Mouse (Mus musculus) cerebellum, adult 11 months (tissue): ENCODE data around the gene Lpp.

Experiments
- DNase-seq: peaks from one replicate; pipeline ENCODE4 v3.0.0; 2022

Lpp gene

GRCm38 (mm10) chr16:24566277-24566676 is 173.0 kb downstream of the Lpp start:
- no peak for DNase-seq

DNA sequence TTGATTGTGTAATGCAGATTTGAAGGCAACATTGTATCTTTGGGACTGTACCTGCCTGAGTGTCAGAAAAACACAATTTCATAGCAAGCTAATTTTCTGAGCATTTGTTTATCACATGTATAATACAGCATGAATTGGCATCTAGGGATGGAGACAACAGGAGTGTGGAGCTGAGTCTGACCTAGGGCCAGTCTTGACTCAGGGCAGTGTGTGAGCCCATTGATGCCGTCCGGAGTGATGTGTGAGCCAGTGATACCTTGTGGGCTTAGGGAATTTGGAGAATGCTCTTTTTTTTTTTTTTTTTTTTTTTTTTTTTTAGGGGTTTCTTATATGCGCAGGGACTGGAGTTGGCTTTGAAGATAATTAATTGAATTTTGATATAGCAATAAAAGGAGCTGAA is 174.3 kb downstream of the Lpp start:
- no peak for DNase-seq

DNA sequence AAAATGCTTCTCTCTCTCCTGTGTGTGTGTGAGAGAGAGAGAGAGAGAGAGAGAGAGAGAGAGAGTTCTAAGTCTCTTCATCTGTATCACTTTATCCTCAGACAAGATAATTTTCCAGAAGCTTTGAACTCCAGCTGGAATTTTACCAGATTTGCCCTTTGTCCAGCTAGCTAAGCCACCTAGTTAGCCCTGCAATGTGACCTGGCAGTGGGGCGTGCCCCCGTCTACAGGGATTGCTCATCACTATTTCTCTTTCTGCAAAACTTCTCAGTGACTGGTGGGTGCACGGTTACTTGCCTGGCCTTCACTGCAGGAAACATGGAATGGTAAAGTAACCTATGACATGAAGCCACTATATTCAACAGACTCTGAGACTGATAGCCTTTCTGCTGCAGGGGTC is 174.8 kb downstream of the Lpp start:
- no peak for DNase-seq

GRCm38 (mm10) chr16:24569681-24570080 is 176.4 kb downstream of the Lpp start:
- no peak for DNase-seq

DNA sequence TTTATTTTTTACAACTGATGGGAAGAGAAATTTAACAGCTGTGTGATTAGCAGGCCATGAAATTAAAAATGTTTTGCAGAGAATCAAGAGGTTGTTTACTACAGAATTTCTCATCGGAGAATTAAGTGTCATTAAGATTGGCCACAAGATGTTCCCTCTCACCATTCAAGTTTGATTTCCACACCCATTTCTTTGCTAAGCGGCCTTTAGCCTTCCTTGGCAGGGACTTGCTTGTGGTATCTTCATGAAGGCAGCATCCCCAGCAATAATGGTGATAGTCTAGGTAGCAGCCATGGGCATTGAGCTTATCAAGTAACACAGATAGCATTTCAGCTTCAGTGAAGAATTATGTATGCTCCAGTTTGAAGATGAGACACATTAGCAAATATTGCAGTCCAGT is 183.7 kb downstream of the Lpp start:
- no peak for DNase-seq

GRCm38 (mm10) chr16:24577798-24578197 is 184.5 kb downstream of the Lpp start:
- DNase-seq = no peak

DNA sequence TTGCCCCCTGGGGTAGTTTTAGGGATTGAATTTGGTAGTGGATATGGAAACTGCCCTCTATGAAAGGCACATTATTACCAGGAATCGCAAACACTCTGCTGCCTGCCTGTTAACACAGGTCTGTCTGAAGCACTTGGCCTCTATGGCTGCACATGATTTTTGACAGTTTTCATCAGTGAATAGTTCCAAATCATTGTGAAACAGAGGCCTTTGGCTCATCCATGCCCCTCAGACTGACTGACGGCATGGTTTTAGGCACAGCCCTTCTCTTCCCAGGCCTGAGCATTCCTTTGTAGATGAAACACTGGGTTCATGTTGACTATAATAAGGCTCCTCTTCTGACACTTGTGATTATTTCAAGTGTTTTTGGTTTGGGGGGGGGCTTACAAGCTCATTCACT is 189.5 kb downstream of the Lpp start:
- no peak for DNase-seq

DNA sequence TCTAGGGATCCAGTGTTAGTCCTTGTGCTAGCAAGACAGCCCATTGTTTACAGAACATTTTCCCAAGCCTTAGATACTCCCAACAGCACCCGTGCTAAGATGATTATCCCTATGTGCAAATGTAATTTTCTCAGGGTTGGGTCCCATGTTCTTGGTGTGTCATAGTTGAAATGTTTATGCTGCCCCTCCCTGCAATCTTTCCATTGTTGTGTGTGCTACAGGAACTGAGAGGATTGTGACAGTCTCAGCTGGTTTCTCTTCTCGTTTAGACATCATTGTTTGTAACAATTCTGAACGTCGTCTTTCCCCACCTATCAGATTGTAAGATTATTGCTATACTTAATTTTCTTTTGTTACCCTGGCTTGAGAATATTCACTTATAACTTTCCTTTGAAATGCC is 200.2 kb downstream of the Lpp start:
- no peak for DNase-seq

GRCm38 (mm10) chr16:24594508-24594907 is 201.2 kb downstream of the Lpp start:
- DNase-seq = no peak

- DNase-seq = no peak
These were observed 202.2 kb downstream of the Lpp start for GRCm38 (mm10) chr16:24595493-24595892.

DNA sequence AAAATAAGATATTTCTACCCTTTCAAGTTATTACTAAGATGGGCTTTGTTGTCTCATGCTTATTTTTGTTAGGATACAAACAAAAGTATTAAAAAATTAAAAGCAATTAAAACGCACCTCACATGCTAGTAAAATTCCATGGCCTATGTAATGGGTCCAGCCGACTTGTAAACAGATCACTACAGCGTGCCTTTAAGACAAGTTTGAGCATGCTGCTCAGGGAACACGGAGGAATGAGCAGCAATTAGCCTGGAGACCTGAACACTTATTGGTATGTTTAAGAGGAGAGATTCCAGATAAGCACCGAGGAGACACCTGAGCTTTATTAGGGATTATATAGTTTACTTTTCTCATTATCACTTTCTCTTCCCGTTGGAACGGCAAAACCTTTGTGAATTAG is 205.3 kb downstream of the Lpp start:
- no peak for DNase-seq

DNA sequence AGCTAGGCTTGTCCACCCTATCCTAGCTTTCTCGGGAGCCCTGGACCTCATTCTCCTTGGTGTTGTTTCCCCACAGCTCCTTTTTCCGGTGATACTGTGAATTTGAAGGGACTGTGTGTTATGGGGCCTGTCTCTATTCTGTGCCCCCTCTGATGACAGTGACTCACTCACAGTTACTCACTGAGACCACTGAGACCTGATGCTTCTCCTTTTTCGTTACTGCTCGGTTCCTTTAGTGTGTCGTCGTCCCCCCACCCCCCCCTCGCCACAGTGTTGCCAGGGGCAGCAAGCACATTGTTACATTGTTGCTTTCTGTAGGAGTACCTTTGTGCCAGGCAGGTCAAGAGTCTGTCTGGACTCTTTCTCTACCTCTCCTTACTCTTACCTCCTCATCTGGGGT is 206.5 kb downstream of the Lpp start:
- DNase-seq = no peak

- DNase-seq = no peak
These were observed 207.1 kb downstream of the Lpp start for GRCm38 (mm10) chr16:24600260-24600948.

DNA sequence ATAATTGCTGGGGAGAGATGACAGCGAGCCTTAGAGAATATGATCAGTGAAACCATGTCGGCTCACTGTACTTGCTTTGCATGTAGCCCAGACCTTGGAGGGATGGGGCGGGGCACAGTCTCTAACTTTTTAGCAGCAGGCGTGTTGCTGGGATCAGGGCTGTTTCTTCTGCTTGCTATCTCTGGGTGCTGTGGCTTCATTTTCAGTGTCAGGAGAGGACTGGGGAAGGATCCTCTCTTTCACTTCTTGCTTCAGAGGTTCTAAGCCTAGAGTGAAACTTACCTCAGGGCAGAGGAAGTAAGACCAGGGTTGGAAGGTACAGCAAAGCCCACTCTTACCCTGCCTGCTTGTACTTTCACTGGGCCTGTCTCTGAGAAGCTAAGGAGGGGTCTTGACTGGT is 210.0 kb downstream of the Lpp start:
- no peak for DNase-seq

DNA sequence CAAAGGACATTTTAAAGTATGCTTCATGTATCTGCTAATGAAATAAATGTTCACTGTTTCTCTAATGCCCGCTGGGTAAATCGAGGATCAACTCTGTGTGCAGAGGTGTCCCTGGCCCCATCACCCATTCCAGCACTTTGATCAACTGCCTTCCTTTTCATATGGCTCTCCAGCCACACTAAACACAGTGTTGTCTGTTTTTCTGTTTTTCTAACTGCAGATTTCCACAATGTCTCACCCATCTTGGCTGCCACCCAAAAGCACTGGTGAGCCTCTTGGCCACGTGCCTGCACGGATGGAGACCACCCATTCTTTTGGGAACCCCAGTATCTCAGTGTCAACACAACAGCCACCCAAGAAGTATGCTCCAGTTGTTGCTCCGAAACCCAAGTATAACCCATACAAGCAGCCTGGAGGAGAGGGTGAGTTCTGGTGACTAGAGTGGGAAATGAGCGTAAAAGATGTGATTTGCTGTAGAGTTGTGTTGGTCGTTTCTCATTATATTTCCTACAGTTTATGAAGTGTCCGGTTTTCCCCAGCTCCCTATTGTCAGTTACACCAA is 214.7 kb downstream of the Lpp start:
- no peak for DNase-seq

- no peak for DNase-seq
These were observed 226.2 kb downstream of the Lpp start for GRCm38 (mm10) chr16:24619458-24619857.

GRCm38 (mm10) chr16:24620021-24620420 is 226.7 kb downstream of the Lpp start:
- DNase-seq = no peak

GRCm38 (mm10) chr16:24622226-24623194 is 229.2 kb downstream of the Lpp start:
- DNase-seq = no peak

DNA sequence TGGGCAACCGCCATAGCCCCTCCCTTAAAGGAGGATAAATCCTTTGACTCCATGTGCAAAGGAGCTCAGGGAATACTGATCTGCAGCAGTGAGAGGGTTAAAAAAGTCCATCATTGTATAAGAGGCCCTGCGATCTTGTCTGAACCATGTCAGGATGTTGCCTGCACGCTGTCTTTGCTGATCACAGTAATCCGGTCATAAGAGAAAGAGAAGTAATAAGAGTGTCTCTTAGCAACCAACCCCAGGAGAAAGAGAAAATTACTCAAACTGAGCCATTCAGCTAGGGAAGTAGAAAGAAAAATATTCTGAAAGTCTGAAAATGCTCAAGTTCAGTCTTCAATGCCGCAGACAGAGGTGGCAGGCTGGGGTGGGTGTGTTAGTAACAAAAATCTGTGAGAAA is 231.0 kb downstream of the Lpp start:
- DNase-seq = no peak

- no peak for DNase-seq
These were observed 232.3 kb downstream of the Lpp start for GRCm38 (mm10) chr16:24625576-24625975.

- no peak for DNase-seq
These were observed 235.5 kb downstream of the Lpp start for GRCm38 (mm10) chr16:24628779-24629178.

DNA sequence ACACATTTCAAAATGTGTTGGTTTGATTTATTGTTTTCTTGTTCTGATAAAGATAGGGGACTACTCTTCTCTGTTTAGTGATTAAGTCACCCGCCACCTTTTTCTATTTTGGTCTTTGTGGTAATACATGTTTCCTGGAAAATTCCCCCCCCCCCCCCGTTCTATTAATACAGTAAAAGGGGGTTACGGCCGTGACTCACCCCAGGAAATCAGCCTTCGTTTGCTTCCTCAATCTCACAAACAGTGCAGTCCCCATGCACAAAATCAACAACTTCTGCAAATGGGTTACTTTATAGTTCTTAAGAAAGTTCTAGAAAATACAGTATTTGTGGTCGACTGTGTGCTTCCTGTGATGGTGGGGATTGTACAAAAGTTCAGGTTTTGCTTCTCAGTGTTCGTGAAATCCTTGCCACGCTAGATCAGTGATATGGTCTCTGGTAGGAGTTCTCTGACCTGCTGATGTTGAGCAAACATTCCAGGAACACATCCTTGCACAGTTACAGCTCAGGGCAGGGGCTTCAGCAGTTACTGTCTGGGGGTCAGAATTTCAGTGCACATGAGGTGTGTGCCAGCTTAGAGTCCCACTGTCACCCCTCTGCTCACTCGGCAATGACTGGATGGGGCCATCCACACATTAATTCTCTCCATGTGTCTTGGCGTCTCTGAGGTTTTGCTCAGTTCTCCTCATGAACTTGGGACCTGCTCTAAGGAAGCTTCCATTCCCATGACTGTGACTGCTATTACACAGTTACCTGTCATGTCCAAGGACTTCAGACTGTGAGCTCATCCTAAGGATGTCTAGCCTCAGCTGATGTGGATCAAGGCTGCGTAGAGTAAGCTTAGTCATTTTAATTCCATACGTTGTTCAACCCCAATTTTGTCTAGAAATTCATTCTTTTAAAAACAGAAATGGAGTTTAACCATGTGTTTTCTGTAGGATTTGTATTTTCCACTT is 236.2 kb downstream of the Lpp start:
- DNase-seq = no peak
